Mouse (Mus musculus): ENCODE data around the gene Tbx3. TPM values are rescaled to one million over a fixed set of nuclear protein-coding genes. Genes with fewer than 3 reads are reported as not detected.

Gene Tbx3
- polyA plus RNA-seq, 1 experiment = 1.6 TPM

DNA sequence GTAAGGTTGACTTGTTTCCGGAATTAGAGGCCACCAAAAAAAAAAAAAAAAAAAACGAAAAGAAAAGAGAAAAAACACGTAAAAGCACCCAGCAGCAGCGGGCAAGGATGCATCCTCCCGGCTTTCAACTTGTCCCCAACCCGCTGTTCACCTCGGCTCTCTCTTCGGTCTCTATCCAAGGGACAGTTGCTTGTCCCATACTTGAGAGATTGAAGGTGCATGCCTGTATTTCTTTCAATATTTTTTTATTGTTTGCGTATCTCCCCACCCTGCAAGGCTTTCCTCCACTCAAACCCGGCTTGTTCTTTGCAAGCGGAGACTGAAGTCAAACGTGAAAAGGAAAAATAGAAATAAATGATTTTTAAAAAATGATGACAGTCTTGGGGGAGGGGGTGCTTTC is 7.7 kb upstream of the Tbx3 start:
- Histone ChIP-seq H3K27ac (ENCODE audit: insufficient read depth, low read length) (no peak overlapping the region), H3K4me3 (replicated peaks; ENCODE audit: insufficient read depth, low read depth, low read length) (no peak overlapping the region), H3K27me3 (ENCODE audit: control insufficient read depth, insufficient read depth, low read length) (peaks cover 9% of the 10 kb centered on the region; the same call in 1 of the 2 replicates), H3K4me1 (ENCODE audit: control insufficient read depth, insufficient read depth, low read length) (no peaks in the 10 kb centered on the region)
- WGBS = 5% methylated on average over 12 of the region's 12 CpGs
- no peak for DNase-seq
- TF ChIP-seq CTCF (IDR thresholded peaks at IDR 0.05; ENCODE audit: borderline replicate concordance, insufficient read depth, low read depth, low read length) = no peak
- no peak for TF ChIP-seq POLR2A (IDR thresholded peaks at IDR 0.05; ENCODE audit: borderline replicate concordance, insufficient read depth, low read length)

GRCm38 (mm10) chr5:119663241-119663640 is 7.2 kb upstream of the Tbx3 start:
- Histone ChIP-seq H3K27ac (ENCODE audit: insufficient read depth, low read length) (no peak overlapping the region), H3K4me3 (replicated peaks; ENCODE audit: insufficient read depth, low read depth, low read length) (no peak overlapping the region), H3K4me1 (ENCODE audit: control insufficient read depth, insufficient read depth, low read length) (no peaks in the 10 kb centered on the region), H3K27me3 (ENCODE audit: control insufficient read depth, insufficient read depth, low read length) (peaks cover 11% of the 10 kb centered on the region; the same call in 1 of the 2 replicates)
- DNase-seq = no peak
- no peak for TF ChIP-seq POLR2A (IDR thresholded peaks at IDR 0.05; ENCODE audit: borderline replicate concordance, insufficient read depth, low read length)
- no peak for TF ChIP-seq CTCF (IDR thresholded peaks at IDR 0.05; ENCODE audit: borderline replicate concordance, insufficient read depth, low read depth, low read length)
- 4% methylated on average over 15 of the region's 15 CpGs for WGBS

GRCm38 (mm10) chr5:119663747-119664146 is 6.7 kb upstream of the Tbx3 start:
- Histone ChIP-seq H3K4me1 (ENCODE audit: control insufficient read depth, insufficient read depth, low read length) (no peaks in the 10 kb centered on the region), H3K27ac (ENCODE audit: insufficient read depth, low read length) (no peak overlapping the region), H3K4me3 (replicated peaks; ENCODE audit: insufficient read depth, low read depth, low read length) (no peak overlapping the region), H3K27me3 (ENCODE audit: control insufficient read depth, insufficient read depth, low read length) (peaks cover 11% of the 10 kb centered on the region; the same call in 1 of the 2 replicates)
- TF ChIP-seq POLR2A (IDR thresholded peaks at IDR 0.05; ENCODE audit: borderline replicate concordance, insufficient read depth, low read length) (no peak), CTCF (IDR thresholded peaks at IDR 0.05; ENCODE audit: borderline replicate concordance, insufficient read depth, low read depth, low read length) (no peak)
- no peak for DNase-seq
- 9% methylated on average over 5 of the region's 5 CpGs for WGBS

DNA sequence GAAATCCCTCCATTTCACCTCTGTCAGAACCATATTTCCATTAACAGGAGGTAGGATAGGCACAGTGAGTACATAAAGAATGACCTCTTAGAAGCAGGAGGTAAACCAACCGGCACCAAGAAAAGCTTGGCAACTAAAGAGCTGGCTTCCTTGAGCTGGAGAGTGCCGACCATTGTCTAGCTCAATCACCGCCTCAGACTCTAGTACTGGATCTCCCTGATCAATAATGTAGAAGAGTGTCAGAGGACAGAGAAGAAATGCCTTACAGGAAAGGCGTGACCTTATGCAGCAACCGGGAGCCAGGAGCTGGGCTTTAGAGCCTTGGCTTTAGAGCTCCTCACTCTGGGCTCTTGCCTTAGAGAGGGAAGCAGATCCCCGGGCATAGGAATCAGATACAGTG is 4.7 kb upstream of the Tbx3 start:
- peaks cover 10% of the 10 kb centered on the region; the same call in 1 of the 2 replicates for H3K27me3 ChIP-seq (ENCODE audit: control insufficient read depth, insufficient read depth, low read length)
- DNase-seq = no peak
- H3K4me3 ChIP-seq (replicated peaks; ENCODE audit: insufficient read depth, low read depth, low read length) = no peak overlapping the region
- no peak for TF ChIP-seq POLR2A (IDR thresholded peaks at IDR 0.05; ENCODE audit: borderline replicate concordance, insufficient read depth, low read length)
- TF ChIP-seq CTCF (IDR thresholded peaks at IDR 0.05; ENCODE audit: borderline replicate concordance, insufficient read depth, low read depth, low read length) = no peak
- H3K27ac ChIP-seq (ENCODE audit: insufficient read depth, low read length) = no peak overlapping the region
- no peaks in the 10 kb centered on the region for H3K4me1 ChIP-seq (ENCODE audit: control insufficient read depth, insufficient read depth, low read length)
- 4% methylated on average over 6 of the region's 6 CpGs for WGBS

- TF ChIP-seq CTCF (IDR thresholded peaks at IDR 0.05; ENCODE audit: borderline replicate concordance, insufficient read depth, low read depth, low read length) (no peak), POLR2A (IDR thresholded peaks at IDR 0.05; ENCODE audit: borderline replicate concordance, insufficient read depth, low read length) (no peak)
- Histone ChIP-seq H3K4me1 (ENCODE audit: control insufficient read depth, insufficient read depth, low read length) (no peaks in the 10 kb centered on the region), H3K27me3 (ENCODE audit: control insufficient read depth, insufficient read depth, low read length) (peaks cover 9% of the 10 kb centered on the region; the same call in 1 of the 2 replicates), H3K27ac (ENCODE audit: insufficient read depth, low read length) (no peak overlapping the region), H3K4me3 (replicated peaks; ENCODE audit: insufficient read depth, low read depth, low read length) (no peak overlapping the region)
- 4% methylated on average over 13 of the region's 13 CpGs for WGBS
- no peak for DNase-seq
Observed at GRCm38 (mm10) chr5:119667356-119667940, 3.0 kb upstream of the Tbx3 start.

DNA sequence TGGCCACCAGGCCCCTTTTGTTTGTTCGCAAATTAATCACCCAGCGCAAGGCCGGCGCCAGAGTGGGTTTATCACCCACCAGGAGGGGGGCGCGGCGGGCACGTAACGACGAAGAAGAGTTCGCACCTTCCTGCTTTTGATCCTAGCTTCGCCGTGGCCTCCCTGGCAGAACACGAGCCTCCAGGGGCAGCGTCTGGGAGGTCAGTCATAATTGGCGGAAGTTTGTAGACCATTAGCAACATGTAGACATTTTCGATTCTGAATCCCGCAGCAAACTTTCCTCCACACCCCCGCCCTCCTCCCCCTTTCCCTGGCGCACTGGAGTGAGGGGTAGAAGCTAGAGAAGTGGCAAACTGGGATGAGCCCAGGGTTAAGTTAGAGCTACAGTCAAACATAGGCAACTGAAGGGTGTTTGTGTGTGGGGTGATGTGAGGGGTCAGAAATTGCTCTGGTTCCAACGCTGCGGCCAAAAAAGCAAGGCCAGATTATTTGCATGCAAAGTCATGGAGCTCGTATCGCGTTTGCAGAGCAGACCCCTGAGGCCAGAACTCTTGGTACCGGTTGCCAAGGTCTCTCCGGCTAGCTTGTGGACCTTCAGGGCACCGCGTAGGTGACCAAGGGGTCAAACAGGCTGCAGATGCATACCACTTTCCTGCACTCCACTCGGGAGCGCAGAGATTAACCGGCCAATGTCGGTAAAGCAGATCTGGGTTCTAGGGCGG is 2.1 kb upstream of the Tbx3 start:
- H3K4me3 ChIP-seq (replicated peaks; ENCODE audit: insufficient read depth, low read depth, low read length) = no peak overlapping the region
- H3K27me3 ChIP-seq (ENCODE audit: control insufficient read depth, insufficient read depth, low read length) = peaks cover 11% of the 10 kb centered on the region; the same call in 1 of the 2 replicates
- WGBS = 7% methylated on average over 34 of the region's 34 CpGs
- H3K4me1 ChIP-seq (ENCODE audit: control insufficient read depth, insufficient read depth, low read length) = no peaks in the 10 kb centered on the region
- no peak overlapping the region for H3K27ac ChIP-seq (ENCODE audit: insufficient read depth, low read length)
- DNase-seq = no peak
- TF ChIP-seq POLR2A (IDR thresholded peaks at IDR 0.05; ENCODE audit: borderline replicate concordance, insufficient read depth, low read length) (no peak), CTCF (IDR thresholded peaks at IDR 0.05; ENCODE audit: borderline replicate concordance, insufficient read depth, low read depth, low read length) (no peak)

DNA sequence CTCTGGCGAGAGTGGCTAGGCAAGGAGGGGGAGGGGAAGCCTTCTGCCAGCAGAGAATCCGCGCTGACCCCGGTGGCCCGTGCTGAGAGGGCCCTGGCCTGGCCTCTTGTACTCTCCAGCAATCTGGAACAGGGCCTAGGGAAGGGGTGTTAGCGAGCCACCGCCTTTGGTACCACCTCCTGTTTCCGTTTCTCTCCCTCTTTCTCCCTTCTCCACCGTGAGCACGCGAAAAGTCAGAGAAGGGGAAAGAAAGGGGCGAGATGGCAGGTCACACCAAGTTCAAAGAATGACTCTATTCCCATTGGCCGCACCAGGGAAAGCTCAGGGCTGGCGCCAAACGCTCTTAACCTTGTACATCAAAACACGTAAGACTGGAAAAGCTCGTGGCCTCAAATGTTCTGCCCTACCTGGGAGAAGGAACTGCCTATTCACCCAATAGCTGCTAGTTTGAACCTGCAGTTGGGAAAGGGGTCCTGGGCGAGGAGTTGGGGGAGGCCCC is 1.5 kb upstream of the Tbx3 start:
- TF ChIP-seq POLR2A (IDR thresholded peaks at IDR 0.05; ENCODE audit: borderline replicate concordance, insufficient read depth, low read length) = no peak
- TF ChIP-seq CTCF (IDR thresholded peaks at IDR 0.05; ENCODE audit: borderline replicate concordance, insufficient read depth, low read depth, low read length) = no peak
- Histone ChIP-seq H3K4me3 (replicated peaks; ENCODE audit: insufficient read depth, low read depth, low read length) (no peak overlapping the region), H3K27ac (ENCODE audit: insufficient read depth, low read length) (no peak overlapping the region), H3K4me1 (ENCODE audit: control insufficient read depth, insufficient read depth, low read length) (no peaks in the 10 kb centered on the region), H3K27me3 (ENCODE audit: control insufficient read depth, insufficient read depth, low read length) (peaks cover 8% of the 10 kb centered on the region; the same call in 1 of the 2 replicates)
- WGBS = 5% methylated on average over 18 of the region's 18 CpGs
- DNase-seq = no peak
